Mouse (Mus musculus) heart, embryonic 14.5 days (tissue): ENCODE results near the gene Eif4ebp2. TPM values are rescaled to one million over a fixed set of nuclear protein-coding genes. Genes with fewer than 3 reads are reported as not detected.

Source experiments
- ATAC-seq: fragments of 200-750 bp; cut with Nextera tagmentation; 2 replicates; pipeline ENCODE4 v1.8.0; 2017; ENCODE audit warnings: low read depth, moderate TSS enrichment; ENCODE audit not compliant: insufficient number of reproducible peaks, insufficient read depth, low FRiP score
- H3K27ac ChIP-seq, 2 experiments: fragments of 200-500 bp in 1 of 2; fragments of 300-500 bp in 1 of 2; sonication (generic) in 1 of 2; replicated peaks in 1 of 2; 2 replicates each; pipeline ENCODE4 v1.5.1; 2012 to 2014; ENCODE audit warnings: low read depth in 2 of 2, low read length in 2 of 2, control low read depth in 1 of 2, mild to moderate bottlenecking in 1 of 2, mixed read lengths in 1 of 2; ENCODE audit not compliant: control insufficient read depth in 1 of 2, insufficient read depth in 1 of 2
- H3K27me3 ChIP-seq: fragments of 300-500 bp; sonication (generic); 2 replicates; pipeline ENCODE4 v1.6.1; 2014; ENCODE audit warnings: mild to moderate bottlenecking, low read length, control low read depth; ENCODE audit not compliant: control insufficient read depth, insufficient read depth
- H3K36me3 ChIP-seq: fragments of 300-500 bp; sonication (generic); 2 replicates; pipeline ENCODE4 v1.6.1; 2014; ENCODE audit warnings: mild to moderate bottlenecking, control low read depth, low read length, mixed read lengths; ENCODE audit not compliant: control insufficient read depth, insufficient read depth
- H3K4me1 ChIP-seq, 2 experiments: fragments of 200-500 bp in 1 of 2; fragments of 300-500 bp in 1 of 2; sonication (generic) in 1 of 2; 2 replicates each; pipeline ENCODE4 v1.6.1; 2012 to 2014; ENCODE audit warnings: low read length in 2 of 2, control low read depth in 1 of 2, mixed read lengths in 1 of 2; ENCODE audit not compliant: control insufficient read depth in 2 of 2, insufficient read depth in 2 of 2
- H3K4me2 ChIP-seq: fragments of 300-500 bp; sonication (generic); 2 replicates; pipeline ENCODE4 v1.6.1; 2014; ENCODE audit warnings: mild to moderate bottlenecking, low read length
- H3K4me3 ChIP-seq, 2 experiments: fragments of 200-500 bp in 1 of 2; fragments of 300-500 bp in 1 of 2; sonication (generic) in 1 of 2; 2 replicates each; pipeline ENCODE4 v1.5.1; 2012 to 2014; ENCODE audit warnings: low read length in 2 of 2, mild to moderate bottlenecking in 2 of 2, control low read depth in 1 of 2, low read depth in 1 of 2, moderate library complexity in 1 of 2; ENCODE audit not compliant: control insufficient read depth in 1 of 2, insufficient read depth in 1 of 2
- H3K9ac ChIP-seq: fragments of 300-500 bp; sonication (generic); 2 replicates; pipeline ENCODE4 v1.6.1; 2014; ENCODE audit warnings: mild to moderate bottlenecking, low read length
- H3K9me3 ChIP-seq: fragments of 300-500 bp; sonication (generic); 2 replicates; pipeline ENCODE4 v1.6.1; 2016; ENCODE audit warnings: low read length, control low read depth; ENCODE audit not compliant: control insufficient read depth
- WGBS: fragments of 180-500 bp; shearing (Covaris S2); extraction: QIAGEN DNeasy Blood & Tissue Kit; methylation state at CpG from one replicate; pipeline ENCODE4 v1.1.7; 2014; 5-methylcytosine and 5-hydroxymethylcytosine counted together
- polyA plus RNA-seq: library from polyadenylated mRNA; unstranded; fragments of >200 nt; fragmentation: Nextera tagmentation; extraction: Ambion mirVana; gene quantifications from 2 replicates; pipeline ENCODE4 v1.2.1, GENCODE M21; 2014

Eif4ebp2 gene
- polyA plus RNA-seq, 1 experiment from 2014 or later, result 36.9 TPM

- Histone ChIP-seq H3K36me3 (no peaks in the 10 kb centered on the region), H3K27ac (peak overlapping the region; percentile 89 to 92), H3K4me3 (peak overlapping the region; percentile 87 to 93), H3K9ac (peak overlapping the region; percentile 90), H3K4me1 (peaks cover 7 to 33% of the 10 kb centered on the region in 2 experiments), H3K9me3 (no peaks in the 10 kb centered on the region), H3K27me3 (no peaks in the 10 kb centered on the region), H3K4me2 (peak overlapping the region; percentile 98)
- WGBS, result under 1% methylated on average over 15 of the region's 15 CpGs
- no peak for ATAC-seq
These were observed 24.1 kb upstream of the Eif4ebp2 start for GRCm38 (mm10) chr10:61476440-61477165.

- Histone ChIP-seq H3K4me2 (peak within 1 kb of the TSS; percentile 98), H3K36me3 (no peaks in the 10 kb centered on the region), H3K9me3 (no peaks in the 10 kb centered on the region), H3K9ac (peak within 1 kb of the TSS; percentile 90), H3K27me3 (no peaks in the 10 kb centered on the region), H3K4me1 (peaks cover 7 to 33% of the 10 kb centered on the region in 2 experiments), H3K27ac (peak within 1 kb of the TSS; percentile 90 to 92), H3K4me3 (peak within 1 kb of the TSS; percentile 87 to 93)
- ATAC-seq, result peak; percentile 94
- WGBS, result under 1% methylated on average over 70 of the region's 70 CpGs
These were observed 23.4 kb upstream of the Eif4ebp2 start, which contains the start of gene Lrrc20 for GRCm38 (mm10) chr10:61475594-61476439. Gene Lrrc20 (plus strand): TSS chr10:61475801.

- Histone ChIP-seq H3K9me3 (no peaks in the 10 kb centered on the region), H3K4me1 (peaks cover 7 to 33% of the 10 kb centered on the region in 2 experiments), H3K36me3 (no peaks in the 10 kb centered on the region), H3K4me3 (no peak overlapping the region), H3K4me2 (peak overlapping the region; percentile 18; the same call in 1 of the 2 replicates), H3K27me3 (no peaks in the 10 kb centered on the region), H3K9ac (no peak overlapping the region), H3K27ac (peak overlapping the region; percentile 90 to 95)
- no peak for ATAC-seq
- 61% methylated on average over 1 of the region's 1 CpGs for WGBS
These were observed 21.9 kb upstream of the Eif4ebp2 start for GRCm38 (mm10) chr10:61474344-61474743.

- Histone ChIP-seq H3K4me3 (no peak overlapping the region), H3K36me3 (no peaks in the 10 kb centered on the region), H3K9ac (no peak overlapping the region), H3K4me2 (peak overlapping the region; percentile 18; the same call in 1 of the 2 replicates), H3K9me3 (no peaks in the 10 kb centered on the region), H3K27ac (peak overlapping the region; percentile 90 to 95), H3K27me3 (no peaks in the 10 kb centered on the region), H3K4me1 (peaks cover 7 to 33% of the 10 kb centered on the region in 2 experiments)
- WGBS, result 41% methylated on average over 3 of the region's 3 CpGs
- peak; percentile 55 for ATAC-seq
These were observed 21.2 kb upstream of the Eif4ebp2 start for GRCm38 (mm10) chr10:61473640-61474039.

- Histone ChIP-seq H3K4me1 (peaks cover 0 to 7% of the 10 kb centered on the region in 2 experiments; a peak in 2 of 4 replicates), H3K4me3 (no peak overlapping the region), H3K9me3 (no peaks in the 10 kb centered on the region), H3K27ac (no peak overlapping the region), H3K9ac (no peak overlapping the region), H3K4me2 (no peak overlapping the region), H3K36me3 (no peaks in the 10 kb centered on the region), H3K27me3 (no peaks in the 10 kb centered on the region)
- ATAC-seq, result no peak
- WGBS, result 57% methylated on average over 7 of the region's 7 CpGs
These were observed 16.4 kb upstream of the Eif4ebp2 start for GRCm38 (mm10) chr10:61468900-61469299.

- no peaks in the 10 kb centered on the region for H3K27me3 ChIP-seq
- H3K9ac ChIP-seq, result no peak overlapping the region
- H3K9me3 ChIP-seq, result no peaks in the 10 kb centered on the region
- no peaks in the 10 kb centered on the region for H3K4me1 ChIP-seq
- no peaks in the 10 kb centered on the region for H3K36me3 ChIP-seq
- WGBS, result 24% methylated on average over 5 of the region's 5 CpGs
- no peak for ATAC-seq
- H3K4me3 ChIP-seq, result no peak overlapping the region
- H3K27ac ChIP-seq, result no peak overlapping the region
- no peak overlapping the region for H3K4me2 ChIP-seq
These were observed 14.4 kb upstream of the Eif4ebp2 start for GRCm38 (mm10) chr10:61466873-61467272.

- no peak overlapping the region for H3K4me2 ChIP-seq
- 60% methylated on average over 8 of the region's 8 CpGs for WGBS
These were observed 13.8 kb upstream of the Eif4ebp2 start for GRCm38 (mm10) chr10:61466242-61466641.

More at GRCm38 (mm10) chr10:61466242-61466641, 13.8 kb upstream of the Eif4ebp2 start:
- Histone ChIP-seq H3K9ac (no peak overlapping the region), H3K27ac (no peak overlapping the region), H3K9me3 (no peaks in the 10 kb centered on the region), H3K4me3 (no peak overlapping the region), H3K4me1 (no peaks in the 10 kb centered on the region), H3K27me3 (no peaks in the 10 kb centered on the region), H3K36me3 (no peaks in the 10 kb centered on the region)
- ATAC-seq, result no peak
